Mouse (Mus musculus): ENCODE results near the gene Hoxb13.

DNA sequence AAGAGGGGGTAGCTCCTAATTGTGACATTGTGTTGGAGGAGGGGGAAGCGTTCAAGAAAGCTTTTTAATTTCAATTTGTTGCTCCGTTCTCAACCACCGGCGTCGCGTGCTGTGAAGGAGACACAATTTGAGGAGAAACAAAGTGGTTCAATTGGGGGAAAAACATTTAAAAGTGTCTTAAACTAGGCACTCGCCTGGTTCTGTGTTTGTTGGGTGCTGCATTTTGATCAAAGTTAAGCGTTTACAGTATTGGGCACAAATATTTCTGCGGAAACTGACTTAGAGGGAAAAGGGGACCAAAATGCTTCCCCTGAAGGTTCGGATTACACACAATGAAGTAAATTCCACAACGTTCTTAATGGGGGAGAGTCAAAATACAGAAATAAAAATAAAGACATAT lies 10.2 kb downstream of the Hoxb13 start:
- TF ChIP-seq CTCF (IDR thresholded peaks at IDR 0.05; ENCODE audit: low read depth, low read length) (no peak), POLR2A (IDR thresholded peaks at IDR 0.05; ENCODE audit: borderline replicate concordance, low read depth, low read length) (no peak)

Measured in bone marrow macrophage, adult 2 months (primary cell).